Mouse (Mus musculus): ENCODE results near the gene P2rx5.

DNA sequence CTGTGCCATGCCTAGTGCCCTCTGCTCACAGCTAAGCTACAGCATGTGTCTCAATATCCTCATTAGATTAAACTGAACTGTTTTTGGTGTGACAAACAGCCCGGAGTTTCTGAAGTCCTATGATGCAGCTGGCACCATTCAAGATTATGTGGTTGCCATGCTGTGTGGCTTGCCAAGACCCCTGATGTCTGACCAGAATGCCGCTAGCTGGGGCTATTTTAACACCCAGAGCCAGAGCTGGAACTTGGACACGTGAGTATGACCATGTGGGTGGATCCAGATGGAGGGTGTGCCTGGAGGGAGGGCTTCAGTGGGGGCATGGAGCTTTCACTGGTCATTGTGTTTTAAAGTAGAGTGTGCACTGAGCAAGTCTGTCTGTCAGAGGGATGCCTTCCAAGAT, 53.7 kb downstream of the P2rx5 start:
- TF ChIP-seq CTCF (IDR thresholded peaks at IDR 0.05; ENCODE audit: insufficient read depth, low read length), result no peak
- TF ChIP-seq POLR2A (IDR thresholded peaks at IDR 0.05; ENCODE audit: borderline replicate concordance, extremely low read depth, low read depth, low read length), result no peak

All from lung, adult 2 months (tissue).